Mouse (Mus musculus) forebrain, embryonic 12.5 days (tissue): ENCODE measurements around the gene Ubl4b. TPM values are rescaled to one million over a fixed set of nuclear protein-coding genes. Genes with fewer than 3 reads are reported as not detected.
A peak's percentile ranks its signal among the peaks of the same experiment; 100 is the strongest.

ENCODE experiments used
- ATAC-seq: fragments of 200-750 bp; cut with Nextera tagmentation; 2 replicates; pipeline ENCODE4 v1.8.0; 2017; ENCODE audit warnings: moderate TSS enrichment; ENCODE audit not compliant: low FRiP score
- H3K27ac ChIP-seq: fragments of 300-500 bp; sonication (generic); 2 replicates; pipeline ENCODE4 v1.5.1; 2016; ENCODE audit warnings: mild to moderate bottlenecking
- H3K27me3 ChIP-seq: fragments of 300-500 bp; sonication (generic); 2 replicates; pipeline ENCODE4 v1.6.1; 2016; ENCODE audit warnings: mild to moderate bottlenecking
- H3K36me3 ChIP-seq: fragments of 300-500 bp; sonication (generic); replicated peaks from 2 replicates; pipeline ENCODE4 v1.6.1; 2016; ENCODE audit warnings: mild to moderate bottlenecking
- H3K4me1 ChIP-seq: fragments of 300-500 bp; sonication (generic); 2 replicates; pipeline ENCODE4 v1.6.1; 2016
- H3K4me2 ChIP-seq: fragments of 300-500 bp; sonication (generic); 2 replicates; pipeline ENCODE4 v1.6.1; 2016; ENCODE audit warnings: mild to moderate bottlenecking, moderate library complexity
- H3K4me3 ChIP-seq: fragments of 300-500 bp; sonication (generic); replicated peaks from 2 replicates; pipeline ENCODE4 v1.5.1; 2016; ENCODE audit warnings: mild to moderate bottlenecking
- H3K9ac ChIP-seq: fragments of 300-500 bp; sonication (generic); 2 replicates; pipeline ENCODE4 v1.6.1; 2016; ENCODE audit warnings: mild to moderate bottlenecking
- H3K9me3 ChIP-seq: fragments of 300-500 bp; sonication (generic); 2 replicates; pipeline ENCODE4 v1.6.1; 2016
- WGBS: fragments of 180-500 bp; shearing (Covaris S2); methylation state at CpG from one replicate; pipeline ENCODE4 v1.1.7; 2016; 5-methylcytosine and 5-hydroxymethylcytosine counted together
- polyA plus RNA-seq: library from polyadenylated mRNA; unstranded; fragments of >200 nt; fragmentation: Nextera tagmentation; extraction: Ambion mirVana; gene quantifications from 2 replicates; pipeline ENCODE4 v1.2.1, GENCODE M21; 2016

Gene Ubl4b
- polyA plus RNA-seq, 1 experiment from 2014 or later, result 0.27 TPM

DNA sequence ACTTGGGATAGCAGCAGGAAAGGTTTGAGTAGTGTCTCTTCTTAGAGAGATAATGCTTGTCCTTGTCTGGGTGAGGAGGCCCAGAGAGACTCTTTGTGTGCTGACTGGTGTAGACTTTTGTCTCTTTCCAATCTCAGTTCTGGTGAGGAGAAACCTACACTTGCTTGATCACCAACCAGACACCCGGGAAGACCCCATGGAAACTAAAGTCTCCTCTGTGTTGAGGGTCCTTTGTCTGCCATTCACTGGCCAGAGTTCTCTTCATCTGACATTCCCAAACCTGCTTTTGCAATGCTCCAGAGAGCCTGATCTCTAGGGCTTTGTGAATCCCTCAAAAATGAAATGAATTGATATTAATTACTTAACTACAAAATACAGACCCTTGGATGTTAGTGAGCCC lies 29.0 kb upstream of the Ubl4b start:
- Histone ChIP-seq H3K36me3 (no peaks in the 10 kb centered on the region), H3K27me3 (peaks cover 98% of the 10 kb centered on the region), H3K9me3 (no peaks in the 10 kb centered on the region), H3K9ac (no peak overlapping the region), H3K4me1 (peaks cover 9% of the 10 kb centered on the region), H3K4me2 (no peak overlapping the region), H3K4me3 (no peak overlapping the region), H3K27ac (no peak overlapping the region)
- WGBS, result 4% methylated on average over 1 of the region's 1 CpGs
- ATAC-seq, result no peak

DNA sequence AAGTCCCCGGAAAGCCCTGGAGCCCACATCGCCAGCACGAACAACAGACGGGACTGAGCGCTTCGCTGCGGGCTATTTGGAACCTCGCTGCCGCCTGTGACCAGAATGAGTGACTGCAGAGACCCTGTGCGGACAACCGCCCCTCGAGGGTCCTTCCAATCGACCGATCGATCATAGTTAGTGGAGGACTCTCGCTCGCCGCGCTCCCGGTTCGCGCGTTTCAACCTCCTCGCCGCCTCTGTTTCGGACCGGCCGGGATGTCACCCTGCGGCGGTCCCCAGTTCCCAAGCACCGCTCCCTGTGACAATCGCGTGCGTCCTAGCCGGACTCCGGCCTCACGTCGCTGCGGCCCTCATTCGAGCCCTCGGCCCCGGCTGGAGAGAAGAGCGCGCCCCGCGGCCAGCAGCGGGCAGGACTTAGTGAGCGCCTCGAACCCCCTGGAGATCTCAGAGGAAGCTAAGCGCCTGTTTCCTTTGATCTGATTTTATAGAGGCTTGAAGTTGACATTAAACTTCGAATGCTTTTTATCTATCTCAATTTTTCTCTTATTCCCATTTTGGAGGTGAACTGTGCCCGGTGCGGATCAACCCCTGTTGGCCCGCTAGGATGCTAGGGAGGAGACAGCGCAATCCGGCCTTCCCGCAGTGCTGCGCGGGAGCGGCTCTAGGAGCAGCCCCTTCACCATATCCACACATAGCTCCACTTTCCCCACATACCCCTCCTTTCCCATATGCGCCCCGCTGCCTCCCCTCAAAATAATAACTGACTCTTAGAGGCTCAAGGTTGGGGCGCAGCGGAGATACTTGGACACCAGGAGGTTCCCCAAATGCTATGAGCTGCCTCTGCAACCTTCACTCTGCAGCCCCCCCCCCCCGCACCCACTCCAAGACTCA lies 28.2 kb upstream of the Ubl4b start:
- Histone ChIP-seq H3K4me2 (peak overlapping the region; percentile 52), H3K4me3 (peak overlapping the region; percentile 36), H3K4me1 (peaks cover 9% of the 10 kb centered on the region), H3K27me3 (peaks cover 98% of the 10 kb centered on the region), H3K9ac (peak overlapping the region; percentile 38; the same call in 1 of the 2 replicates), H3K36me3 (no peaks in the 10 kb centered on the region), H3K27ac (no peak overlapping the region), H3K9me3 (no peaks in the 10 kb centered on the region)
- ATAC-seq, result no peak
- 1% methylated on average over 65 of the region's 65 CpGs for WGBS

DNA sequence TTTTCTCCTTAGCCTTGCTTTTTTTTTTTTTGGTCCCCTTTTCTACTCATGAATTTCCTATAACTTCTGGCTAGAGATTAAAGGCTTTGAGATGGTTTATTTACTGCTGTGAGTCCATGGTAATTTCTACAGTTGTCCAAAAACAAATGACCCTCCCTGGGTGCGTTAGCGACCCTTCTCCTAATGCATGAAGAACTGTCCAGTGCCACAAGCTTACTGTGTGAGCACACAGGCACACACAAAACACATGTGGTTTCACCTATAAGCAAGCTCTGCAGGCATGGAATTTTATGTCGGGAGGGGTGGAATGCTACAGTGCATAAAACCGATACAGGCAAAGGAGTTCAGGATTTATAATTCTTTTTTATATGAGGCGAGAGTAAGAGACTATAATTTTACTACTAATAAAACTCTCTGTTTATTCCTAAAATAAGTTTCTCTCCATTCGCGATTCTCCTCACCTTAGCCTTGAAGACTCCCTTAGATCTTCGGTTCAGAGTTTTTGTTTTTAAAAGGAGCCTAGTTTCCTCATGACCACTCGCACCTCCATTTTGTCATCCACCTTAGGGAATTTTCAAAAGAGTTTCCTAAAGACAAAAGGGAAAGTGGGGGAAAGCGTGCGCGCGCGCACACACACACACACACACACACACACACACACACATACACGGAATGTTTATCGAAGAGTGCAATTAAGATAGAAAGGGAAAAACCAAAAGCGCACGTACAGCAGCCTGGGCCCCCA lies 27.4 kb upstream of the Ubl4b start:
- Histone ChIP-seq H3K4me3 (peak overlapping the region; percentile 36), H3K9ac (peak overlapping the region; percentile 38; the same call in 1 of the 2 replicates), H3K27ac (no peak overlapping the region), H3K4me1 (peaks cover 9% of the 10 kb centered on the region), H3K4me2 (peak overlapping the region; percentile 52), H3K27me3 (peaks cover 97% of the 10 kb centered on the region), H3K9me3 (no peaks in the 10 kb centered on the region), H3K36me3 (no peaks in the 10 kb centered on the region)
- no peak for ATAC-seq
- WGBS, result 2% methylated on average over 18 of the region's 18 CpGs

DNA sequence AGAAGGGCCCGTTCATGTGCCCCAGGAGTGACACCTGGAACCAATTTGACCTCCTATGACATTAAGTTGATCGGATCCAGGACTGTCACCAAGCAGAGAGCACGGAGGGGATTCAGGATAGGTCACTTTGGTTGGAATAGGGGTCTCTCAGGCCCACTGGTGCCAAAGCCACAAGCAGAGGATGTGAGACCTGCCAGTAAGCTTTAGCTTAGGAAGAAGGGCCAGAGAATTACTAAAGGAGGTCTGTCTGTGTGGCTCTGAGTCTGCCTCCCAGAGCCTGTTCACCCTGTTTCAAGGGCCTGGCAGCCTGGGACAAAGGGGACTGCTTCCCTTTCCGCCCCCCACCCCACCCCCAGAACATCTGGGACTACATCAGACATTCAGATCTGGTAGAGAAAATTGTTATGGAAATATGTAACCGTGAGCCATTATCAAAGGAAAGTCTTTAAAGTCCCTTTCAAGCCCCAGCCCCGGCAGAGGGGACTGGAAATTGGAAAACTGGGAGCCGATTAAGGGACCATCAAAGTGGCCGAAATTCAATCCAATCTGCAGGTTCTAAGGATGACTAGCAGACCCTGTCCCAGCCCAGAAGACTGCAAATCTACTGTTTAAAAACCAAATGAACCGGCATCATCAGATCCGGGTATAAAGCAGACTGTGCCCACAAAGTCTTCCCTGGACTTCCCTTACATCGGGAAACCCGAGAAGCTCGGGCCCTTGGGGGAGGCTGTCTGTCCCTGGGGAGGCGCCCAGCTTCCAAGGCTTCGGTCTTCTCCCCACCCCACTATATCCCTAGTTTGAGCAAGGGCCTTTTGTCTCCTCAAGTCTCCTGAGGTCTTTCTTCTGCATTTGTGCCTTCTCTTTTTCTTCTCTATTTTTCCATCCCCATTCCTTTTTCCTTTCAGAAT lies 26.5 kb upstream of the Ubl4b start:
- no peaks in the 10 kb centered on the region for H3K36me3 ChIP-seq
- no peak overlapping the region for H3K4me2 ChIP-seq
- H3K27ac ChIP-seq, result no peak overlapping the region
- no peaks in the 10 kb centered on the region for H3K9me3 ChIP-seq
- H3K4me1 ChIP-seq, result peaks cover 9% of the 10 kb centered on the region
- H3K27me3 ChIP-seq, result peaks cover 89% of the 10 kb centered on the region
- WGBS, result 4% methylated on average over 15 of the region's 15 CpGs
- no peak overlapping the region for H3K9ac ChIP-seq
- no peak for ATAC-seq
- no peak overlapping the region for H3K4me3 ChIP-seq

DNA sequence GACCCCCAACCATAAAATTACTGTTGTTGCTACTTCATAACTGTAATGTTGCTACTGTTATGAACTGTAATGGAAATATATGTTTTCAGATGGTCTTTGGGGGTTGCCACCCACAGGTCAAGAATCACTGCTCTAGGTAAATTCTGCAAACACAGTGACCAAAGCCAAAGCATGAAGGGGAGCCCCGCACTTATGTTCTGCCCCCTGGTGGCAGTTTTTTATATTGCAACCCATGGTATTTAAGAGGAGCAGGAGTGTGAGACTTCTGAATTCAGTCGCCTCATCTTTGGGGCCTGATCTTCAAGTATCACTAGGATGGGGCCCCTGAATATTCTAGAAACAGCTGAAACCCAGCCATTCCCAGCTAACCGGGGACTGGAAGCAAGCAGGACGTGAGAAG lies 24.6 kb upstream of the Ubl4b start:
- H3K27ac ChIP-seq, result no peak overlapping the region
- no peaks in the 10 kb centered on the region for H3K36me3 ChIP-seq
- no peak for ATAC-seq
- no peak overlapping the region for H3K9ac ChIP-seq
- no peak overlapping the region for H3K4me2 ChIP-seq
- peaks cover 71% of the 10 kb centered on the region for H3K27me3 ChIP-seq
- peaks cover 9% of the 10 kb centered on the region for H3K4me1 ChIP-seq
- WGBS, result 4% methylated on average over 4 of the region's 4 CpGs
- no peaks in the 10 kb centered on the region for H3K9me3 ChIP-seq
- H3K4me3 ChIP-seq, result no peak overlapping the region

DNA sequence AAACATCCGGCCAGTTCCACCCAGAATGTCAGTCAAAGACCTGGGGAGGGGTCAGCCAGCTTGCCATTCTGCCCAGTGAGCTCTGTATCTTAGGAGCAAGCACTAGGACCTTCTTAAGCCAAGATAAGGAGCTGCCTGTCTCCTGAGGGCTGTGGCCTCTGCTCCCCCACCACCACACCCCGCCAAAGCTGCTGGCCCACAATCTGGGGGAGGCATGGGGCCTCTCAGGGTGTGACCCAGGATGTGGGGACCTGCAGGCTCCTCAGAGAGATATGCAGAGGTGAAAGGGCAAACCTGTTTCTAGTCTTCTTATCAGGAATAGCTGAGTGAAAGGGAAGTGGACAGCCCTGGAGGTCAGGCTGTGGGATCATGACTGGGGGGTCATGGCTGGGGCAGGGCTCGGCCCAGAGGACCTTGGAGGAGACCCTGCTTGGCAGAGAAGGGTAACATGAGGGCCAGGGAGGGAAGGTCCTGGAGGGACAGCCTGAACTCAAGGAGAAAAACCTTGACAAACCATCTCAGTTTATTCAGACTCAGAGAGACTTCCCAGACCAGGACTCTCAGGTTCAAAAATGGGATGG lies 23.0 kb upstream of the Ubl4b start:
- H3K9ac ChIP-seq, result no peak overlapping the region
- no peak overlapping the region for H3K4me3 ChIP-seq
- H3K27ac ChIP-seq, result no peak overlapping the region
- H3K4me1 ChIP-seq, result peaks cover 7% of the 10 kb centered on the region
- H3K36me3 ChIP-seq, result no peaks in the 10 kb centered on the region
- no peak for ATAC-seq
- 40% methylated on average over 3 of the region's 3 CpGs for WGBS
- peaks cover 56% of the 10 kb centered on the region for H3K27me3 ChIP-seq
- no peak overlapping the region for H3K4me2 ChIP-seq
- no peaks in the 10 kb centered on the region for H3K9me3 ChIP-seq

DNA sequence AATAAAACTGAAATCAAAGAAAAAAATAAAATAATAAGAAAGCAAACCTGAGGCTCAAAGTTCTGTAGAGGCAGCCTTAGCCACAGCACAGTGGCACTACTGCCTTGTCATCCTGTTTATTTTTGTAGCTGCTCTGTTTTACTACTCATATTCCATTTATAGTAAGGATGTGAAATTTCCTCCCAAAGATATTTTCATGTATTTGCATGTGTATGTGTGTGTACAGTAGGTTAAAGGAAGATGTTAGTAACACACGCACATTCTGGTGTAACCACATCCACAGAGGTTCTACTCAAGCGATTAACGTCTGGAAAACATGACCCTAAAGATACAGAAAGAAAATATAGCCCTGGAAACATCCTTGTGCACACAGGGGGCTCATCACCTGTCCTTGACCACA lies 21.9 kb upstream of the Ubl4b start:
- Histone ChIP-seq H3K9me3 (no peaks in the 10 kb centered on the region), H3K4me3 (no peak overlapping the region), H3K27me3 (peaks cover 46% of the 10 kb centered on the region), H3K4me2 (no peak overlapping the region), H3K9ac (no peak overlapping the region), H3K36me3 (no peaks in the 10 kb centered on the region), H3K27ac (no peak overlapping the region), H3K4me1 (peaks cover 3% of the 10 kb centered on the region; the same call in 1 of the 2 replicates)
- WGBS, result 86% methylated on average over 3 of the region's 3 CpGs
- no peak for ATAC-seq

DNA sequence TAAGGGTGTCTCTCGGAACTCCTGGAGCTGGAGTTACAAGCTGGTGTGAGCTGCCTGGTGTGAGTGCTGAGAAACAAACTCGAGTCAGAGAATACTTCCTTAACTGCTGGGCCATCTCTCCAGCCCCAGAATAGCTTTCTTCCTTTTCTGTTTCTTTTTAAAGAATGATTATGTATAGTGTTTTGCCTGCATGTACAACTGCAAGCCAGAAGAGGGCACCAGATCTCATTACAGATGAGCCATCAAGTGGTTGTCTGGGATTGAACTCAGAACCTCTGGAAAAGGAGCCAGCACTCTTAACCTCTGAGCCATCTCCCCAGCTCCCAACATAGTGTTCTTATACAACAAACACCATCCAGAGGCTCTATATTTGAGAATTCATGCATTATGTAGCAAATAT lies 16.3 kb upstream of the Ubl4b start:
- Histone ChIP-seq H3K4me3 (no peak overlapping the region), H3K9ac (no peak overlapping the region), H3K27ac (no peak overlapping the region), H3K27me3 (peaks cover 9% of the 10 kb centered on the region), H3K9me3 (no peaks in the 10 kb centered on the region), H3K36me3 (no peaks in the 10 kb centered on the region), H3K4me2 (no peak overlapping the region), H3K4me1 (no peaks in the 10 kb centered on the region)
- ATAC-seq, result no peak
- 55% methylated on average over 2 of the region's 2 CpGs for WGBS

DNA sequence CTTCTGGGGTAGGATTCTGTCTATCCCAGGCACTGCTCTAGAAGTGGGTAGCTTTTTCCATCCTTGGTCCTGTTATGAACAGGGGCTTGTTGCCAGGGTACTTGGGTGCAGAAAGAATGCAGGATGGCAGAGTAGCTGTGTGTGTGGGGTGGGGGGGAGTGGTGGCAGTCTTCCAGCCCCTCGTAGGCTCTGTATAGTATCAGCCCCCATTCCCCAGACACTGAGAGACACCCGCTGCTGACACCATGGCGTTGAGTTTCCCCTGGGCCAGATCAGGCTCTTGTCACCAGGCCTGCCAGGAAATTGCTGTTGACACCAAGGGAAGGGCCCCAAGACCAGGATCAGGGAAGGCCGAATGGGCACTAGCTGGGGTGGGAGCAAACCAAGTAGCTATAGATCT lies 13.8 kb upstream of the Ubl4b start:
- H3K36me3 ChIP-seq, result no peaks in the 10 kb centered on the region
- H3K4me2 ChIP-seq, result no peak overlapping the region
- WGBS, result 86% methylated on average over 4 of the region's 4 CpGs
- no peaks in the 10 kb centered on the region for H3K4me1 ChIP-seq
- ATAC-seq, result no peak
- no peak overlapping the region for H3K9ac ChIP-seq
- H3K27ac ChIP-seq, result no peak overlapping the region
- peaks cover 9% of the 10 kb centered on the region for H3K27me3 ChIP-seq
- no peaks in the 10 kb centered on the region for H3K9me3 ChIP-seq
- no peak overlapping the region for H3K4me3 ChIP-seq

DNA sequence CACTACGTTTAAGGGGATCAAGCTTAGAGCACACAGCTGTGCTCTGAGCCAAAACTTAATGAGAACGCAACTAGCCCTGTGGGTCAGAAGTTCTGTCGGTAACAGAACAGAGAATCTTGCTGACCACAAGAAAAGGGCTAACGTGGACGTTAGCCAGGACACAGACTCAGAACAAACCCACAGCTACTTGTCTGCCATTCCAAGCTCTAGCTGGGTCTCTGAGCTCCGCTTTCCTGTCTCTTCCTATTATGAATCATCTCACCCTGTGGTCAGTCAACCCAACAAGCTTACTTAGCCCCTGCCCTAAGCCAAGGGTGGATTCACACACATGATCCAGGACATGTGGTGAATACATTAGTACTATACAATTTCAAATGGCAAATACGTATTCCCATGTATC lies 12.9 kb upstream of the Ubl4b start:
- WGBS, result 87% methylated on average over 7 of the region's 7 CpGs
- ATAC-seq, result no peak

DNA sequence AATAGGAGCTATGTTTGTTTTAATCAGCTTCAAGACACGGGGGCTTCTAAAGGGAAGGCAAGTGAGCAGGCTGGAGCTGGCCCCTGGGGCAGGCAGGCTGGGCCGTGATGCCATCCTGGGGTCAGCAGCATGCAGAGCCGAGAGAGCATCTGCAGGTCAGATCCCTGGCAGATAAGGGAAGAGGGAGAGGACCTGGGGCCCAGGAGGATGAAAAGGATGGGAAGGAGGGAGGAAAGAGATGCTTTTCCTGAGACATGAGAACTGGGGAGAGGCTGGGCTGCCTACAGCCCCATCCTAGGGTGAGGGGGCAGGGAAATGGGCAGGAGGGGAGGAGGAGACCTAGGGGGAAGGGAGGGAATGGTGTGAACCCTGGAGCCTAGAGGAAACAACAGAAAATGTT lies 10.5 kb upstream of the Ubl4b start:
- H3K4me1 ChIP-seq, result no peaks in the 10 kb centered on the region
- no peak overlapping the region for H3K27ac ChIP-seq
- no peak for ATAC-seq

More for the DNA sequence above, 12.9 kb upstream of the Ubl4b start:
- no peaks in the 10 kb centered on the region for H3K4me1 ChIP-seq
- no peak overlapping the region for H3K27ac ChIP-seq
- H3K4me2 ChIP-seq, result no peak overlapping the region
- H3K4me3 ChIP-seq, result no peak overlapping the region
- H3K9ac ChIP-seq, result no peak overlapping the region
- H3K9me3 ChIP-seq, result no peaks in the 10 kb centered on the region
- H3K27me3 ChIP-seq, result peaks cover 9% of the 10 kb centered on the region
- H3K36me3 ChIP-seq, result no peaks in the 10 kb centered on the region

DNA sequence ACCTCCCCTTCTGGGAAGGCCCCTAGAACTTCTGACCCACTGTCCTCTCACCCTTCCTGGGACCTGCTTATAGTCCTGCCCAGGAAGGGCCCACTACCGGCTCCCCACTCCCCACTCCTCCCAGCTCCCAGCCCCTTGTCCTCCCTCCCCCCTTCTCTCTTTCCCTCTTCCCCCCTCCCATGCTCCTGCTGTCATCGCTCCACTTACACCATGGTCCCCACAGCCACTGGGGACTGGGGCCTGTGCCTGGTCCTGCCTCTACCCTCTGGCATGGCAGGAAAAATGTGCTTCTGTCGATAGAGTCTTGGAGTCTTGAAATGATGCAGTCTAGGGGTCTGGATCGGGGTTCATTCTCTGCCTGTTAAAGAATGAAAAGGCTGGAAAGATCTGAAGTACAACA lies 9.0 kb upstream of the Ubl4b start:
- H3K27ac ChIP-seq, result no peak overlapping the region
- 45% methylated on average over 4 of the region's 4 CpGs for WGBS
- ATAC-seq, result no peak

More for the DNA sequence above, 10.5 kb upstream of the Ubl4b start:
- H3K9me3 ChIP-seq, result no peaks in the 10 kb centered on the region
- WGBS, result 49% methylated on average over 3 of the region's 3 CpGs
- no peaks in the 10 kb centered on the region for H3K36me3 ChIP-seq
- no peak overlapping the region for H3K4me2 ChIP-seq
- no peak overlapping the region for H3K9ac ChIP-seq
- no peak overlapping the region for H3K4me3 ChIP-seq
- H3K27me3 ChIP-seq, result peaks cover 9% of the 10 kb centered on the region

More for the DNA sequence above, 9.0 kb upstream of the Ubl4b start:
- peaks cover 11% of the 10 kb centered on the region for H3K27me3 ChIP-seq
- no peaks in the 10 kb centered on the region for H3K9me3 ChIP-seq
- no peak overlapping the region for H3K4me3 ChIP-seq
- no peak overlapping the region for H3K9ac ChIP-seq
- no peak overlapping the region for H3K4me2 ChIP-seq
- H3K4me1 ChIP-seq, result no peaks in the 10 kb centered on the region
- no peaks in the 10 kb centered on the region for H3K36me3 ChIP-seq
